Mouse (Mus musculus): ENCODE measurements at regions not wholly inside any gene's neighbourhood (a gene's known extent, or its start where the extent isn't known, plus 50 kb on each side); places are given as distances from the start of the nearest gene placed in this dataset.

DNA sequence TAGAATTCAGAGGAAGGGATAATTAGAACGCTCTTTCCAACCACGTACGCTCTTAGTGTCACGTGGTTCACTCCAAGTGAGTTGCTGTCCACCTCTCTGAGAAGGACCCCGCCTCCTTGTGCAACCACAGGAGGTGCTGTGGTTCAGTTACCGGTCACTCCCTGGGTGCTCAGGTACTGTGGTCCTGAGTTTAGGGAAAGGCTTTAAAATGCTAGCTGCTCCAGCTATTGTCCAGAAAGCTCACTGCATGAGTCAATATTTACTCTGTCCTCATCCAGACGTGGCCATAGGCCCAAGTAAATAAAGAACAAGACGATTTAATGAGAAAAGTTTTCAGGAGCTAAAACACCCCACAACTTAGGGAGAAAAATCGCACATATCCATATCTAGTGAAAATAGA lies 248.1 kb upstream of the Fat1 start:
- no peak for TF ChIP-seq CTCF (conservative IDR thresholded peaks at IDR 0.05; ENCODE audit: low read length)
- TF ChIP-seq POU5F1 (IDR thresholded peaks at IDR 0.05; ENCODE audit: borderline replicate concordance, low read length), result no peak
- no peak for TF ChIP-seq NANOG (IDR thresholded peaks at IDR 0.05; ENCODE audit: borderline replicate concordance, low read length)
